Mouse (Mus musculus) midbrain, embryonic 13.5 days (tissue): ENCODE measurements at regions not wholly inside any gene's neighbourhood (a gene's known extent, or its start where the extent isn't known, plus 50 kb on each side); places are given as distances from the start of the nearest gene placed in this dataset.
A peak's percentile ranks its signal among the peaks of the same experiment; 100 is the strongest.

Experiments
- ATAC-seq: fragments of 200-750 bp; cut with Nextera tagmentation; 2 replicates; pipeline ENCODE4 v1.8.0; 2017; ENCODE audit warnings: mild to moderate bottlenecking, moderate TSS enrichment, moderate library complexity
- H3K27ac ChIP-seq: fragments of 300-500 bp; sonication (generic); 2 replicates; pipeline ENCODE4 v1.5.1; 2015; ENCODE audit warnings: inconsistent platforms, mild to moderate bottlenecking, moderate library complexity
- H3K27me3 ChIP-seq: fragments of 300-500 bp; sonication (generic); 2 replicates; pipeline ENCODE4 v1.6.1; 2015; ENCODE audit warnings: mild to moderate bottlenecking, inconsistent platforms
- H3K36me3 ChIP-seq: fragments of 300-500 bp; sonication (generic); 2 replicates; pipeline ENCODE4 v1.6.1; 2015; ENCODE audit warnings: mild to moderate bottlenecking, inconsistent platforms
- H3K4me1 ChIP-seq: fragments of 300-500 bp; sonication (generic); replicated peaks from 2 replicates; pipeline ENCODE4 v1.6.1; 2015; ENCODE audit warnings: inconsistent platforms
- H3K4me2 ChIP-seq: fragments of 300-500 bp; sonication (generic); replicated peaks from 2 replicates; pipeline ENCODE4 v1.6.1; 2015; ENCODE audit warnings: moderate library complexity, mild to moderate bottlenecking, inconsistent platforms
- H3K4me3 ChIP-seq: fragments of 300-500 bp; sonication (generic); replicated peaks from 2 replicates; pipeline ENCODE4 v1.5.1; 2015; ENCODE audit warnings: mild to moderate bottlenecking, inconsistent platforms
- H3K9ac ChIP-seq: fragments of 300-500 bp; sonication (generic); replicated peaks from 2 replicates; pipeline ENCODE4 v1.6.1; 2015; ENCODE audit warnings: mild to moderate bottlenecking, inconsistent platforms
- H3K9me3 ChIP-seq: fragments of 300-500 bp; sonication (generic); 2 replicates; pipeline ENCODE4 v1.6.1; 2016; ENCODE audit warnings: mild to moderate bottlenecking, inconsistent platforms
- WGBS: fragments of 180-500 bp; shearing (Covaris S2); methylation state at CpG from one replicate; pipeline ENCODE4 v1.1.7; 2015; 5-methylcytosine and 5-hydroxymethylcytosine counted together

- Histone ChIP-seq H3K9me3 (no peaks in the 10 kb centered on the region), H3K4me3 (no peak overlapping the region), H3K36me3 (no peaks in the 10 kb centered on the region), H3K27ac (no peak overlapping the region), H3K4me2 (no peak overlapping the region), H3K27me3 (no peaks in the 10 kb centered on the region), H3K4me1 (no peaks in the 10 kb centered on the region), H3K9ac (no peak overlapping the region)
- ATAC-seq = no peak
- WGBS = 90% methylated on average over 2 of the region's 2 CpGs
These were observed 417.8 kb downstream of the Cdh7 start for GRCm38 (mm10) chr1:110400051-110400450.

- H3K27me3 ChIP-seq = no peaks in the 10 kb centered on the region
- H3K36me3 ChIP-seq = no peaks in the 10 kb centered on the region
- H3K4me3 ChIP-seq = no peak overlapping the region
- H3K27ac ChIP-seq = no peak overlapping the region
- ATAC-seq = peak; percentile 71; the same call in 1 of the 2 replicates
- no peak overlapping the region for H3K4me2 ChIP-seq
- no peak overlapping the region for H3K9ac ChIP-seq
- H3K4me1 ChIP-seq = no peaks in the 10 kb centered on the region
- 9% methylated on average over 3 of the region's 3 CpGs for WGBS
- no peaks in the 10 kb centered on the region for H3K9me3 ChIP-seq
These were observed 465.6 kb downstream of the Cdh7 start for GRCm38 (mm10) chr1:110447742-110448312.

GRCm38 (mm10) chr1:110483476-110483875, 493.9 kb downstream of the Cdh19 start:
- no peaks in the 10 kb centered on the region for H3K9me3 ChIP-seq
- H3K9ac ChIP-seq = no peak overlapping the region
- no peaks in the 10 kb centered on the region for H3K27me3 ChIP-seq
- ATAC-seq = no peak
- no peak overlapping the region for H3K4me2 ChIP-seq
- H3K4me3 ChIP-seq = no peak overlapping the region
- H3K4me1 ChIP-seq = no peaks in the 10 kb centered on the region
- H3K36me3 ChIP-seq = no peaks in the 10 kb centered on the region
- H3K27ac ChIP-seq = no peak overlapping the region

GRCm38 (mm10) chr1:110489372-110489771, 488.0 kb downstream of the Cdh19 start:
- no peaks in the 10 kb centered on the region for H3K9me3 ChIP-seq
- H3K36me3 ChIP-seq = no peaks in the 10 kb centered on the region
- H3K4me2 ChIP-seq = no peak overlapping the region
- H3K27me3 ChIP-seq = no peaks in the 10 kb centered on the region
- no peak overlapping the region for H3K4me3 ChIP-seq
- 90% methylated on average over 1 of the region's 1 CpGs for WGBS
- no peak overlapping the region for H3K27ac ChIP-seq
- H3K4me1 ChIP-seq = no peaks in the 10 kb centered on the region
- no peak for ATAC-seq
- no peak overlapping the region for H3K9ac ChIP-seq
